Mouse (Mus musculus) cerebellum, adult 11 months (tissue): ENCODE data around the gene Robo3.
A peak's percentile ranks its signal among the peaks of the same experiment; 100 is the strongest.

Experiments used
- DNase-seq: peaks from one replicate; pipeline ENCODE4 v3.0.0; 2022

The Robo3 gene

DNA sequence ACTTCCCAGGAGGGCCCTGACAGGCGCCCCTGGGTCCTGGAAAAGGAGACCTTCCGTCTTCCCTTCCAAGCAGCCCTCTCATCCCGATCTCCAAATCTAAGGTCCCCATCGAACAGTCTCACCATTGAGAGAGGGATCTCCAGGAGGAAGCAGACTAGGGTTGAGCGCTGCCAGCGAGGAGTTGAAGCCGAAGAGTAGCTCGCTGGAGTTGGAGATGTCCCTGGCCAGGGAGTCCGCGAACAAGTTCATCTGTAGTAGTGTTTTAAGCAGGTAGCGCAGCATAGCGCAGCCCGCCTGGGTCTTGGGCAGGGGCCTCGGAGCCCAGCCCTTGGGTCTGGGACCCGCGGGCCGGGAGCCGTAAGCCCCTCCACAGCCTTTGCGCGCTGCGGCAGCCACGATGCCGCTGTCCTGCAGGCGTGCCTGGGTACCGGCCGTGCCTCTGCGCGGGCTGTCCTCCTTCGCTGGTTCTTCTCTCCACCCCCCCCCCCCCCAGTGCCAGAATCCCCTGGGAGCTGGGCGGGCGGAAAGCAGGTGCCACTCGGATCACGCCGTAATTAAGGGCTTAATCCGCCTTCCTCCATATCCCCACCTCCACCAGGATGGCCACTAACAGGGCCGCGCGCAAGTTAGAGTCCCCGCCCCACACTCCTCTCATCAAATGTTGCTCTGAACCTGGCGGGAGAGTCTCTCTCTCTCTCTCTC is at the start of gene Robo3:
TSS of gene Robo3 (minus strand) at position 527 of the 702 bp plus-strand sequence.
- DNase-seq = no peak

DNA sequence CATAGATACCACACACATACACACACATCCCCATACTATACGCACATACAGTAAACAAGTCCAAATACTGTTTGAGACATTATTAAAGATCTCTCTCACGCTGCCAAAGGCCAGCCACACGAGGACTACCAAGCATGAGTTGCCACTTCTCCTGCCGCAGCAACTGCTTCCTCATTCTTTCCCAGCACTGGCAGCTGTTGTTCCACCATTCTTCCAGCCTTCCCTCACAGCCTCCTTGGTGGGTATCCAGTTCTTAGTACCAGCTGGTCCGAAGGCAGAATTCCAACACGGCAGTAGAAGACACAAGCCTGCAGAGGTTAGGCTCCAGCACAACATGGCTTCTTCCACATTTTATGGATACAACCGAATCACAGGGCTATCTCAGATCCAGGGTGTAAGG is 41.9 kb upstream of the Robo3 start:
- no peak for DNase-seq

- no peak for DNase-seq
These were observed 40.6 kb upstream of the Robo3 start for GRCm38 (mm10) chr9:37473611-37474125.

- peak; percentile 42 for DNase-seq
These were observed 29.7 kb upstream of the Robo3 start for GRCm38 (mm10) chr9:37462764-37463163.

- no peak for DNase-seq
These were observed 28.5 kb upstream of the Robo3 start for GRCm38 (mm10) chr9:37461571-37461970.

- DNase-seq = no peak
These were observed 27.9 kb upstream of the Robo3 start for GRCm38 (mm10) chr9:37460961-37461340.

- peak; percentile 27 for DNase-seq
These were observed 27.3 kb upstream of the Robo3 start for GRCm38 (mm10) chr9:37460043-37460960.

GRCm38 (mm10) chr9:37459665-37460042 is 26.6 kb upstream of the Robo3 start:
- DNase-seq = no peak

DNA sequence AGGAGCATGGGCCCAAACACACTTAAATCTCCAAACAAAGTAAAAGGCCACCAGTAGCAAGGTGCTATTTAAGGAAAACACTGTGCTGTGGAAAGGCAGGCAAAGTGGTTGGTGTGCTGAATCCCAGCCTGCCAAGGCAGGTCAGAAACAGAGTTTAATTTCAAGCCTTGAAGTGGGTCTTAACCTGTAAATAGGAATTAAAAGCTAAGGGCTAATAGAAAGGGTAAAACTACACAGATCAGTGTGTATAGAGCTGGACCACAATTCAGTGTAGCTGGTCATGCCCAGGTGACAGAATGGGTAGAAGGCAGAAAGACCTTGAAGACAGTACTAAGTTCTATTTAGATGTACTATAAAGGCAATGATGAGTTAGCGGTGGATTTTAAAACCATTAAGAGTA is 24.1 kb upstream of the Robo3 start:
- no peak for DNase-seq

GRCm38 (mm10) chr9:37456481-37456910 is 23.4 kb upstream of the Robo3 start:
- DNase-seq = peak; percentile 43

DNA sequence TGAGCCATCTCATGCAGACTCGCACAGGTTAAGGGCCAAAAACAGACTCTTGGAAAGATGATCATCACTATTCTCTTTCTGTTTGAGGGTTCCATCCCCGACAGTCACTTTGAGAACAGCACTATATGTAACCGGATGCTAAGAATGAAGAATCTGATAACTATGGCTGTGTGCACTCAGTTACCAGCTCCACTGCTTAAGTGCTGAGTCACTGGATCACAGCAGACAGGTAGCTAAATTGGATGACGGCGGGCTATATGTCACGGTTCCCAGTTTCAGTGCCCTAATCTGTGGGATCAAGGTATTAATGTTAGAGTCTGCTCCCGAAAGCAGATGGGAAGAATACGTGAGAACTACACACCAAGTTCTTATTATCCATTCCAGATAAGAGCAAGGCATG is 22.8 kb upstream of the Robo3 start:
- DNase-seq = no peak

DNA sequence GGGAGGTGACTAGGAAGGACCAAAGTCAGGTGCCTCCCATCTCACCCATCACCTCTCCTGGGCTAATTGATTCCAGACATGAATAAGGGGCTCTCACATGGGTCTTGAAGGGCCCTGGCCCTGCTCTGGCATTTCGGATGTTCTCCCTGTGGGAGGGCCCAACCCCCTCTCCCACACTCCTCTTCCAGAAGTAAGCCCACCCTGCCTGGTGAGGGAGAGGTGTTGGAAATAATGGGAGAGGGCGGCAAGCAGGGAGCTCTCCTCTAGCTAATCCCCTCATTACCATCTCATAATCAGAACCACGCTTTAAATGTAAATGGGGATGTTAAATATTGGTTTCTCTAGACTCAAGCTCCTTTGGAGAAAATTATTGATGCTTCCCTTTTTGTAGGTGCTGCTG is 21.9 kb upstream of the Robo3 start:
- no peak for DNase-seq

DNA sequence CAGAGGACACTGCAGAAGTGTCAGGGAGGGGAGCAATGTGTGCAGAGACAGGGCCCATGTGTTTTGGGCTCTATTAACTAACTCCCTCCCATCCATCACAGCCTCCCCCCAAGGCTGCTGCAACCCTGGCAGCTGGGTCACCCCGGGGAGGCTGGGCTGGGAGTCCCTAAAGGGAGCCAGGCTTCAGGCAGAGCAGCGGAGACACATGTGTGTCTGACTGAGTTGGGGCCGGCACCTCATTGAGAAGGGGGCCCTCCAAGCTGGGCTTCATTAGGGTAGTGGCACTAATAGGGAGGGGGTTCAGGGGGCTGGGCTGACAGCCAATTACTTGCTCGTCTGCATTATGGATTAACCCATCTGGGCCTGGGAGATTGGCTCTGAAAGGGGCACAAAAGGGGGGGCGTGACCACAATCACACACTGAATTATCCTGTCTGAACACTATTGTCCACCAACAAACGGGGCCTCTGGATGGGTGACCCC is 21.0 kb upstream of the Robo3 start:
- no peak for DNase-seq

GRCm38 (mm10) chr9:37453328-37453727 is 20.3 kb upstream of the Robo3 start:
- no peak for DNase-seq

GRCm38 (mm10) chr9:37452401-37452800 is 19.4 kb upstream of the Robo3 start:
- no peak for DNase-seq

DNA sequence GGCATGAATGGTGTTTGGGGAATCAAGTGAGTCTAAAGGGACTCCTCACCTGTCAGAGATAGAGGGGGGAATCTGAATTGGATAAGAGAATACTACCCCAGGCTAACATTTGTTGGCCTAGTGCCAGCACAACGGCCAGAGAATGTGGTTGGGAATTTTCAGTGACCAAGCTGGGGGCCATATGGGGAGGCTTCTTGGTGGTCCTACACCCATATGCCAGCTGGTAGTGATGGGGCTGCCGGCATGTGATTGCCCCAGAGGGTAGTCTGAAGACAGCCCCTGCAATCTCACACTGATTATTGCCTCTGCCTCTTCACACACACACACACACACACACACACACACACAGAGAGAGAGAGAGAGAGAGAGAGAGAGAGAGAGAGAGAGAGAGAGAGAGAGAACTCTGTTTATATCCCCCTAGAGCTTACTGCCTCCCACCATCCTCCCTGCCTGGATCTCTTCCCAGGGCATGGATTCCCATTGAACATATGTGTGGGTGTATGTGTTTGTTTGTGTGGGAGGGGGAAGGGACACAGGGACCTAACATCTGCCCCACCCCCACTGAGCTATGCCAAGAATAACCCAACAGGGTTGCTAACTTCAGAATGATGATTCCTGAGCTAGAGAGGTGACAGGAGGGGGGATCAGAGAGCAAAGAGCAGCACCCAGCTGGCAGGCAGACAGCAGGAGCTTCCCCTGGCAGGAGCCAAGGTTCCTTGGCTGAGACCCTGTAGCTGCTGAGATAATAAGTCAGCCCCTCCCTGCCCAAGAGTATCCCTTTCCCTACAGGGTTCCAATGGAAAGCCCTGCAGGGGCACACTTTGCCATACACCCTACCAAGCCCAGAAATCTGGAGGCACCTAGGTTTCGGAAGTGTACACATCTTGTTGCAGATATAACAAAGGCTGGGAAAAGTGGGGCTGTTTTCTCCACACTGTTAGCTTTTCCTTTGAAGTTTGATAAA is 5.0 kb upstream of the Robo3 start:
- DNase-seq = no peak

- no peak for DNase-seq
These were observed 2.6 kb upstream of the Robo3 start for GRCm38 (mm10) chr9:37435616-37436015.

DNA sequence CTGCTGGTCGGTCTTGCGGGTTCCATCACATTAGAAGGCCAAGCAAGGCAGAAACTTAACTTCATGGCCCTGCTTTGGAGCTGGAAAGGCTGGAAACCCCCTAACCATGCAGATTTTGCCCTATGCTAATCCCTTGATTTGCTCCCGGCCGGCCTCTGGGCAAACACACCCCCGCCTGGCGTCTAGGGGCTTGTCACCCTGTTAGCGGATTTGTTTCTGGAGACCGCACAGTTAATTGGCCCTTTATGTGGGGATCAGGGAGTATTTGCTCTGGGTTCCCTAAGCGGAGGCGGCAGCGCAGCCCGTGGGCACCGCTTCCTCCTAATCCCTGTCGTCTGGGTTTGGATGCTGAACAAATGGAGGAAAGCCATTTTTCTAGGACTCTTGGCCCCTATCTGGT is 1.9 kb upstream of the Robo3 start:
- DNase-seq = no peak

- no peak for DNase-seq
These were observed 946 bp upstream of the Robo3 start for GRCm38 (mm10) chr9:37433823-37434560.

GRCm38 (mm10) chr9:37432026-37432666 is 900 bp downstream of the Robo3 start:
- no peak for DNase-seq

DNA sequence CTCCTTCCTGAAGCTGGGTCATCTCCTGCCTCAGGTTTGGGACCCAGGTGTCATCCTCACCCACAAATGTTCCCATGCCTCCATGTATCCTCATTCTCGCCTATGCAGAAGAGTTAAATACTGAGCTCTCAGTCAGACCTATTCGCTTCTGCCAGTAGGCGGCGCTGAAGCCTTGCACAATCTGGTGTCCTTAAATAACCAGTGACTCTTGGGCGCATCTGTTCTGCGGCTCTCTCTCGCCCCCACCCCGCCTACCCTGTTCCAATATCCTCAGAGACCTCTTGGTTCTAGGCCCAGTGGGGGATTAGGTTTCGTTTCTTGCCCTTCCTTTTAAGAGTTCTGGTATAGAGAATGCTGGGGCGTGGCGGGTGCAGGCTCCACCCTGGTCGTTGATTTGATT is 2.5 kb downstream of the Robo3 start:
- peak; percentile 72 for DNase-seq
